Mouse (Mus musculus): ENCODE results near the gene 4430402I18Rik. TPM values are rescaled to one million over a fixed set of nuclear protein-coding genes. Genes with fewer than 3 reads are reported as not detected.

Gene 4430402I18Rik
- polyA plus RNA-seq (2017; shearing (Covaris generic)) = 0.39 TPM

GRCm38 (mm10) chr19:28967652-28968051 is at the start of gene 4430402I18Rik:
Gene 4430402I18Rik (minus strand): TSS chr19:28967800.

DNA sequence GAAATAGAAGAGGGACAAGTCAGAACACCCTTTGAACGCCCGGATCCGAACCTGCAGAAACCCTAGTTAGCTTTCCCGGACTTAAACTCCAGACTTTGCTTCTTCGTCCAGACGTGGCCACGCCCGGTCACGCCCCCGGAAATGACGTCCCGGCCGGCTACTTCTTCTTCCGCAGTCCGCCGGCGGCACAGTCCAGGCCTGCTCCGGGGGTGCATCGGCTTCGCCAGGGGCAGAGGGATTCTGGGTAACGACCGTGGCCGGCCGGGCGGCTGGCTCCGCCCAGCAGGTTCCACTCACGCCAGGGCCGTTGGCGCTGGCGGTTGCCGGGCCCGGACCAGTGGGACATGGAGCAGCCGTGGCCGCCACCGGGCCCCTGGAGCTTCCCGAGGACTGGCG is 22.6 kb upstream of the 4430402I18Rik start, which contains the start of gene Cdc37l1:
TSS of gene Cdc37l1 (plus strand) at position 159 of the 396 bp plus-strand sequence.

DNA sequence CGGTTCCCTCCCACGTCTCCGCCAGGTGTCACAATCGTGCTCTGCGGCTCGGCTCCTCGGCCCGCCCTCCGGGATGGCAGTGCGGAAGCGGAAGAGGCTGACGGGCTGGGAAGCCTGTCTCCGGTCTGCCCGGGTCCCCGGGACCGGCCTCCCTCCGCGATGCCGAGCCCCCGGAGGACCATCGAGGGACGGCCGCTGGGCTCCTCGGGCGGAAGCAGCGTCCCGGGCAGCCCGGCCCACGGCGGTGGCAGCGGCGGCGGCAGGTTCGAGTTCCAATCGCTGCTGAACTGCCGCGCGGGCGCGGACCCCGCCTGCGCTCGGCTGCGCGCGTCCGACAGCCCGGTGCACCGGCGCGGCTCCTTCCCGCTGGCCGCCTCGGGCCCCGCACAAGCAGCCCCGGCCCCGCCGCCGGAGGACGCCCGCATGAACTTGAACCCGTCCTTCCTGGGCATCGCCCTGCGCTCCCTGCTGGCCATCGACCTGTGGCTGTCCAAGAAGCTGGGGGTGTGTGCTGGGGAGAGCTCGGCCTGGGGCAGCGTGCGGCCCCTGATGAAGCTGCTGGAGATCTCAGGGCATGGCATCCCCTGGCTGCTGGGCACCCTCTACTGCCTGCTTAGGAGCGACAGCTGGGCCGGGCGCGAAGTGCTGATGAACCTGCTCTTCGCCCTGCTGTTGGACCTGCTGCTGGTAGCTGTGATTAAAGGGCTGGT is 3.6 kb downstream of the 4430402I18Rik start, which contains the start of gene Plpp6:
TSS of gene Plpp6 (plus strand) at position 112 of the 710 bp plus-strand sequence.

Other genes starting within 250 kb of the 4430402I18Rik start
- gene Slc1a1, start 132.8 kb downstream of the 4430402I18Rik start, polyA plus RNA-seq (2017; shearing (Covaris generic)) = 0.19 TPM
- gene Plpp6, start 3.8 kb downstream of the 4430402I18Rik start, polyA plus RNA-seq (2017; shearing (Covaris generic)) = 20.3 TPM
- gene Cdc37l1, start 22.6 kb upstream of the 4430402I18Rik start, polyA plus RNA-seq (2017; shearing (Covaris generic)) = 67.9 TPM
- gene Ak3, start 80.2 kb upstream of the 4430402I18Rik start, polyA plus RNA-seq (2017; shearing (Covaris generic)) = 18.7 TPM
- gene Rcl1, start 133.6 kb upstream of the 4430402I18Rik start, polyA plus RNA-seq (2017; shearing (Covaris generic)) = 88.0 TPM